Mouse (Mus musculus) liver, embryonic 15.5 days (tissue): ENCODE data around the gene Fxyd3. TPM values are rescaled to one million over a fixed set of nuclear protein-coding genes. Genes with fewer than 3 reads are reported as not detected.
A peak's percentile ranks its signal among the peaks of the same experiment; 100 is the strongest.

Experiments
- ATAC-seq: fragments of 200-750 bp; cut with Nextera tagmentation; 2 replicates; pipeline ENCODE4 v1.8.0; 2017; ENCODE audit warnings: moderate number of reproducible peaks, mild to moderate bottlenecking, moderate library complexity; ENCODE audit not compliant: insufficient read depth
- H3K27ac ChIP-seq: fragments of 300-500 bp; sonication (generic); replicated peaks from 2 replicates; pipeline ENCODE4 v1.5.1; 2015; ENCODE audit warnings: mild to moderate bottlenecking, inconsistent platforms
- H3K27me3 ChIP-seq: fragments of 300-500 bp; sonication (generic); 2 replicates; pipeline ENCODE4 v1.6.1; 2015; ENCODE audit warnings: mild to moderate bottlenecking, inconsistent platforms
- H3K36me3 ChIP-seq: fragments of 300-500 bp; sonication (generic); replicated peaks from 2 replicates; pipeline ENCODE4 v1.6.1; 2015; ENCODE audit warnings: moderate library complexity, mild to moderate bottlenecking, inconsistent platforms
- H3K4me1 ChIP-seq: fragments of 300-500 bp; sonication (generic); replicated peaks from 2 replicates; pipeline ENCODE4 v1.6.1; 2015; ENCODE audit warnings: inconsistent platforms
- H3K4me2 ChIP-seq: fragments of 300-500 bp; sonication (generic); 2 replicates; pipeline ENCODE4 v1.6.1; 2015; ENCODE audit warnings: moderate library complexity, mild to moderate bottlenecking, inconsistent platforms
- H3K4me3 ChIP-seq: fragments of 300-500 bp; sonication (generic); replicated peaks from 2 replicates; pipeline ENCODE4 v1.5.1; 2015; ENCODE audit warnings: mild to moderate bottlenecking, inconsistent platforms
- H3K9ac ChIP-seq: fragments of 300-500 bp; sonication (generic); 2 replicates; pipeline ENCODE4 v1.6.1; 2015; ENCODE audit warnings: moderate library complexity, mild to moderate bottlenecking, inconsistent platforms
- H3K9me3 ChIP-seq: fragments of 300-500 bp; sonication (generic); replicated peaks from 2 replicates; pipeline ENCODE4 v1.6.1; 2016; ENCODE audit warnings: inconsistent platforms
- WGBS: fragments of 180-500 bp; shearing (Covaris S2); methylation state at CpG from one replicate; pipeline ENCODE4 v1.1.7; 2015; ENCODE audit warnings: mixed read lengths; ENCODE audit not compliant: insufficient replicate concordance; 5-methylcytosine and 5-hydroxymethylcytosine counted together
- polyA plus RNA-seq: library from polyadenylated mRNA; unstranded; fragments of >200 nt; fragmentation: Nextera tagmentation; extraction: Ambion mirVana; gene quantifications from 2 replicates; pipeline ENCODE4 v1.2.1, GENCODE M21; 2015

The Fxyd3 gene
- polyA plus RNA-seq, 1 experiment from 2014 or later, result 0.35 TPM

DNA sequence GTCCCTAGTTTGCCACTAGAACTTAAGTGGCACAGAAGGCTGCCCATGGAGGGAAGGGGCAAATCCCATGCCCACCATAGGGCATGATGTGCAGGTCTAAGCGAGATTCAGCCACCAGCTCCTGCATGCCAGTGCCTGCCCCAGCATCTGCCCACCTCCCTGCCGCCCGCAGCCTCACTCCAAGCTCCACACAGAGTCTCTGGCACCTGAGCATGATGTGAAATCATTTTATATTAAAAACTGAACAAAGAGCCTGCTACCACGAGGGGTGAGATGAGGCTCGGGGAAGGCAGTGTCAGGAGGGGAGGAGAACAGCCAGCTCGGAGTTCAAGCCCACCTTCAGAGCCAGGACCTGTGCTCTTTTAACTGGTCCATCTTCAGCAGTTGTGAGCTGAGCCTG lies 6.2 kb downstream of the Fxyd3 start:
- Histone ChIP-seq H3K36me3 (no peaks in the 10 kb centered on the region), H3K9me3 (no peaks in the 10 kb centered on the region), H3K27ac (no peak overlapping the region), H3K4me3 (no peak overlapping the region), H3K27me3 (no peaks in the 10 kb centered on the region), H3K9ac (no peak overlapping the region), H3K4me2 (no peak overlapping the region), H3K4me1 (no peaks in the 10 kb centered on the region)
- no peak for ATAC-seq
- 61% methylated on average over 6 of the region's 6 CpGs for WGBS

DNA sequence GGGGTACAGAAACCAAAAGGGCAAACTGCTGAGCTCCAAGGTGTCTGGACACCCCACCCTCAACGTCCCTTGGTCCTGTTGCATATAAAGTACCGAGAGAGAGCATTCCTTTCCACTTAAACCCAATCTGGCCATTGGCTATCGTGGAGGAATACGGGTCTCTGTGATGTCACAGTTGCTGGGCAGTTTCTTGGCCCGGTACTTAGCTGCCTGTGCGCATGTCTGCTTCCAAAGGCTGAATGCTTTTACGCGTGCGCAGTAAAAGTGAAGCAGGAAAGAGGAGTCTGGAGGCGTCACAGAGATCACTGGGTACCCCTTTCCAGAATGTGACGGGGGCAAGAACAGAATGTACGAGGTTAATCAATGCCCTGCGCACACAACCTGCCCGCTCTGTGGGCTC lies 7.0 kb downstream of the Fxyd3 start:
- no peak for ATAC-seq
- no peak overlapping the region for H3K4me2 ChIP-seq
- no peak overlapping the region for H3K27ac ChIP-seq
- no peaks in the 10 kb centered on the region for H3K9me3 ChIP-seq
- 71% methylated on average over 14 of the region's 14 CpGs for WGBS
- no peak overlapping the region for H3K9ac ChIP-seq
- no peaks in the 10 kb centered on the region for H3K27me3 ChIP-seq
- no peaks in the 10 kb centered on the region for H3K4me1 ChIP-seq
- no peak overlapping the region for H3K4me3 ChIP-seq
- H3K36me3 ChIP-seq, result no peaks in the 10 kb centered on the region

- no peak overlapping the region for H3K4me2 ChIP-seq
- H3K9ac ChIP-seq, result no peak overlapping the region
- no peaks in the 10 kb centered on the region for H3K36me3 ChIP-seq
- H3K27me3 ChIP-seq, result no peaks in the 10 kb centered on the region
- no peak overlapping the region for H3K4me3 ChIP-seq
- no peaks in the 10 kb centered on the region for H3K9me3 ChIP-seq
- H3K4me1 ChIP-seq, result no peaks in the 10 kb centered on the region
- WGBS, result 40% methylated on average over 5 of the region's 5 CpGs
- ATAC-seq, result no peak
- H3K27ac ChIP-seq, result no peak overlapping the region
Measured at GRCm38 (mm10) chr7:31067836-31068235, 8.7 kb downstream of the Fxyd3 start.

DNA sequence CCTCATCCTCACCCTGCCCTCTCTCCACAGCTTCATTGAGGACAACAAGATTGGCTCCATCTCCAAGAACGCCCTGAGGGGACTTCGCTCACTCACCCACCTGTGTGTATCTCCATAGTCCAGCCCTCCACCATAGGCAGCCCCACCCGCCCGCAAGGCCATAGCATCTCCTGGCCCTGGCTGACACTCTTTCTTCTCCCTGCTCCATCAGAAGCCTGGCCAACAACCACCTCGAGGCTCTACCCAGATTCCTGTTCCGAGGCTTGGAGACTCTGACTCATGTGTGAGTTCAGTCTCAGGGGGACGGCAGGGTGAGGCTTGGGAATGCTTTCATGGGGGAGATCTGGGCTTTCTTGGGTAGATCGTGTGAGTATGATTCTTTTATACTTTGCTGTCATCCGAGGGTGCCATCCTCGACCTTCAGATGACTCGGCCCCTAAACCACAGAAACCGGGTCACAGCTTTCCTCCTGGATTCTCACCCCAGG lies 13.4 kb downstream of the Fxyd3 start:
- 0 out of 2 replicates have a peak, but pooled peaks cover 2% of the 10 kb centered on the region for H3K4me1 ChIP-seq
- no peak overlapping the region for H3K9ac ChIP-seq
- no peak for ATAC-seq
- no peak overlapping the region for H3K4me2 ChIP-seq
- H3K4me3 ChIP-seq, result no peak overlapping the region
- H3K9me3 ChIP-seq, result no peaks in the 10 kb centered on the region
- H3K27ac ChIP-seq, result no peak overlapping the region
- H3K36me3 ChIP-seq, result no peaks in the 10 kb centered on the region
- WGBS, result 68% methylated on average over 12 of the region's 12 CpGs
- no peaks in the 10 kb centered on the region for H3K27me3 ChIP-seq

- H3K27ac ChIP-seq, result no peak overlapping the region
- H3K9me3 ChIP-seq, result no peaks in the 10 kb centered on the region
- no peak overlapping the region for H3K4me3 ChIP-seq
- no peaks in the 10 kb centered on the region for H3K27me3 ChIP-seq
- H3K4me2 ChIP-seq, result no peak overlapping the region
- no peak for ATAC-seq
- WGBS, result 60% methylated on average over 7 of the region's 7 CpGs
- H3K9ac ChIP-seq, result no peak overlapping the region
- peaks cover 10% of the 10 kb centered on the region; the same call in 1 of the 2 replicates for H3K4me1 ChIP-seq
- no peaks in the 10 kb centered on the region for H3K36me3 ChIP-seq
Measured at GRCm38 (mm10) chr7:31060621-31061010, 15.9 kb downstream of the Fxyd3 start.

- H3K36me3 ChIP-seq, result no peaks in the 10 kb centered on the region
- no peak overlapping the region for H3K9ac ChIP-seq
- H3K4me3 ChIP-seq, result no peak overlapping the region
- ATAC-seq, result no peak
- peaks cover 10% of the 10 kb centered on the region; the same call in 1 of the 2 replicates for H3K4me1 ChIP-seq
- H3K9me3 ChIP-seq, result no peaks in the 10 kb centered on the region
- H3K4me2 ChIP-seq, result no peak overlapping the region
- no peaks in the 10 kb centered on the region for H3K27me3 ChIP-seq
- 60% methylated on average over 11 of the region's 11 CpGs for WGBS
- no peak overlapping the region for H3K27ac ChIP-seq
Measured at GRCm38 (mm10) chr7:31059919-31060620, 16.4 kb downstream of the Fxyd3 start.

DNA sequence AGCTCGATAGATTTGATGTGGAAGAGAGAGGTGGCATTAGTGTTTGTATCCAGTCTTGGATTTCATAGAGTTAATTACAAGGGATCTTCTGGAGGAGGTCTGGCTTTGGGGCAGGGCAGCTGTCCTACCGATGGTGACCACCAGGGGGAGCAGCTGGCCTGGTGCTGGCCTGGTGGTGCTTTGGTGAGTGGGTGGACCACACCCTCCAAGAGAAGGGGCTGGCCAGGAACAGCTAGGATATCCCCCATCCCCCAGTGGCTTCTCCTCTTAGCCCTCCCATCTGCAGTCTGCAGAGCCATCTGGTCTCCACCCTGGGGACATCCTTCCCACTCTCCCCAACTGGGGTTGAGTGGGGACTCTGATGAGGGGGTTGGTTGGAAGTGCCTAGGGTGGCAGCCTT lies 17.4 kb downstream of the Fxyd3 start, which contains the start of gene Lgi4:
Gene Lgi4 (plus strand): TSS at position 235 of the 400 bp plus-strand sequence.
- Histone ChIP-seq H3K27ac (0 out of 2 replicates have a peak within 1 kb of the TSS, but pooled peaks have one; percentile 19), H3K27me3 (peaks cover under 1% of the 10 kb centered on the region; the same call in 1 of the 2 replicates), H3K9me3 (no peaks in the 10 kb centered on the region), H3K4me3 (no peak within 1 kb of the TSS), H3K9ac (no peak within 1 kb of the TSS), H3K36me3 (no peaks in the 10 kb centered on the region), H3K4me1 (peaks cover 15% of the 10 kb centered on the region), H3K4me2 (no peak within 1 kb of the TSS)
- WGBS, result 7% methylated on average over 2 of the region's 2 CpGs
- ATAC-seq, result no peak

DNA sequence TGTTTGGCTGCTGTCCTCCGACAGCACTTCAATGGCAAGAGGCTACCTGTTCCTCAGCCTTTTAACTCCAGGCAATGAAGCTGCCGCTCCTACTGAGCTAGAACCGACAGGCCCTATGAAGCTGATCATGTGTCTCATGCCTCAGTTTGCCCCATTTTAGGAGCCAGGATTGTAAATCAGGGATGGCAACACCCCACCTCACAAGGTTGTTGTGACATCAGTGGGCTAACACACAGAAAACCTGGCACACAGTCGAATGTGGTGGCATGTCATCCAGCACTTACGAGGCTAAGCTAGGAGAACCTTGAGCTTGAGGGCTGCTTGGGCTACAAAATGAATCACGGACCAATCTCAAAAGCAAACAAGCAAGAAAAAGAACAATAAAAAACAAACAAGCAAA lies 18.3 kb downstream of the Fxyd3 start:
- ATAC-seq, result no peak
- no peak overlapping the region for H3K4me3 ChIP-seq
- H3K36me3 ChIP-seq, result no peaks in the 10 kb centered on the region
- peaks cover 9% of the 10 kb centered on the region for H3K27me3 ChIP-seq
- no peaks in the 10 kb centered on the region for H3K9me3 ChIP-seq
- H3K9ac ChIP-seq, result no peak overlapping the region
- H3K4me1 ChIP-seq, result peaks cover 18% of the 10 kb centered on the region
- 65% methylated on average over 6 of the region's 6 CpGs for WGBS
- no peak overlapping the region for H3K4me2 ChIP-seq
- 0 out of 2 replicates have a peak overlapping the region, but pooled peaks have one; percentile 19 for H3K27ac ChIP-seq

- H3K4me3 ChIP-seq, result no peak overlapping the region
- 54% methylated on average over 5 of the region's 5 CpGs for WGBS
- H3K9ac ChIP-seq, result no peak overlapping the region
- H3K9me3 ChIP-seq, result no peaks in the 10 kb centered on the region
- H3K27me3 ChIP-seq, result peaks cover 14% of the 10 kb centered on the region
- no peaks in the 10 kb centered on the region for H3K36me3 ChIP-seq
- H3K27ac ChIP-seq, result 0 out of 2 replicates have a peak overlapping the region, but pooled peaks have one; percentile 78
- ATAC-seq, result no peak
- H3K4me1 ChIP-seq, result peaks cover 21% of the 10 kb centered on the region
- H3K4me2 ChIP-seq, result no peak overlapping the region
Measured at GRCm38 (mm10) chr7:31057730-31058129, 18.8 kb downstream of the Fxyd3 start.

- 50% methylated on average over 2 of the region's 2 CpGs for WGBS
- Histone ChIP-seq H3K4me1 (peaks cover 28% of the 10 kb centered on the region), H3K36me3 (no peaks in the 10 kb centered on the region), H3K4me3 (no peak within 1 kb of the TSS), H3K27me3 (peaks cover 20% of the 10 kb centered on the region), H3K9ac (no peak within 1 kb of the TSS), H3K4me2 (0 out of 2 replicates have a peak within 1 kb of the TSS, but pooled peaks have one; percentile 41), H3K9me3 (no peaks in the 10 kb centered on the region), H3K27ac (peak within 1 kb of the TSS; percentile 78)
- 0 out of 2 replicates have a peak, but pooled peaks have one; percentile 14 for ATAC-seq
Measured at GRCm38 (mm10) chr7:31057071-31057470, 19.4 kb downstream of the Fxyd3 start, which contains the start of gene Fxyd1. Fxyd1 (minus strand) TSS chr7:31057199.

GRCm38 (mm10) chr7:31056448-31056847 lies 20.1 kb downstream of the Fxyd3 start:
- peak overlapping the region; percentile 78 for H3K27ac ChIP-seq
- WGBS, result 59% methylated on average over 7 of the region's 7 CpGs
- H3K36me3 ChIP-seq, result no peaks in the 10 kb centered on the region
- H3K9ac ChIP-seq, result no peak overlapping the region
- no peak overlapping the region for H3K4me2 ChIP-seq
- no peak for ATAC-seq
- peaks cover 27% of the 10 kb centered on the region for H3K27me3 ChIP-seq
- no peaks in the 10 kb centered on the region for H3K9me3 ChIP-seq
- H3K4me1 ChIP-seq, result peaks cover 34% of the 10 kb centered on the region
- no peak overlapping the region for H3K4me3 ChIP-seq
